Mouse (Mus musculus) midbrain, embryonic 14.5 days (tissue): Measurements from ENCODE around the gene Trib2. TPM values are rescaled to one million over a fixed set of nuclear protein-coding genes. Genes with fewer than 3 reads are reported as not detected.

Source experiments
- ATAC-seq: fragments of 200-750 bp; cut with Nextera tagmentation; 2 replicates; pipeline ENCODE4 v1.8.0; 2017; ENCODE audit warnings: moderate number of reproducible peaks, moderate library complexity; ENCODE audit not compliant: low FRiP score, low TSS enrichment
- DNase-seq: peaks from one replicate; pipeline ENCODE4 v3.0.0-alpha.2; 2015
- H3K27ac ChIP-seq: fragments of 300-500 bp; sonication (generic); replicated peaks from 2 replicates; pipeline ENCODE4 v1.5.1; 2014; ENCODE audit warnings: mild to moderate bottlenecking, low read depth, low read length, moderate library complexity
- H3K27me3 ChIP-seq: fragments of 300-500 bp; sonication (generic); 2 replicates; pipeline ENCODE4 v1.6.1; 2014; ENCODE audit warnings: low read length, control low read depth, mixed read lengths; ENCODE audit not compliant: control insufficient read depth, insufficient read depth
- H3K36me3 ChIP-seq: fragments of 300-500 bp; sonication (generic); 2 replicates; pipeline ENCODE4 v1.6.1; 2014; ENCODE audit warnings: low read length, control low read depth; ENCODE audit not compliant: control insufficient read depth, insufficient read depth
- H3K4me1 ChIP-seq: fragments of 300-500 bp; sonication (generic); 2 replicates; pipeline ENCODE4 v1.6.1; 2014; ENCODE audit warnings: mild to moderate bottlenecking, antibody characterized with exemption, low read length, control low read depth; ENCODE audit not compliant: control insufficient read depth, insufficient read depth
- H3K4me2 ChIP-seq: fragments of 300-500 bp; sonication (generic); 2 replicates; pipeline ENCODE4 v1.6.1; 2014; ENCODE audit warnings: mild to moderate bottlenecking, low read length, moderate library complexity
- H3K4me3 ChIP-seq: fragments of 300-500 bp; sonication (generic); replicated peaks from 2 replicates; pipeline ENCODE4 v1.5.1; 2014; ENCODE audit warnings: low read depth, low read length
- H3K9ac ChIP-seq: fragments of 300-500 bp; sonication (generic); replicated peaks from 2 replicates; pipeline ENCODE4 v1.6.1; 2014; ENCODE audit warnings: mild to moderate bottlenecking, low read length, moderate library complexity
- H3K9me3 ChIP-seq: fragments of 300-500 bp; sonication (generic); 2 replicates; pipeline ENCODE4 v1.6.1; 2016; ENCODE audit warnings: low read length, control low read depth, mixed read lengths; ENCODE audit not compliant: control insufficient read depth
- WGBS: fragments of 180-500 bp; shearing (Covaris S2); extraction: QIAGEN DNeasy Blood & Tissue Kit; methylation state at CpG from one replicate; pipeline ENCODE4 v1.1.7; 2014; 5-methylcytosine and 5-hydroxymethylcytosine counted together
- polyA plus RNA-seq: library from polyadenylated mRNA; unstranded; fragments of >200 nt; fragmentation: Nextera tagmentation; extraction: Ambion mirVana; gene quantifications from 2 replicates; pipeline ENCODE4 v1.2.1, GENCODE M21; 2014

Trib2 gene
- polyA plus RNA-seq, 1 experiment from 2014 or later = 167 TPM

DNA sequence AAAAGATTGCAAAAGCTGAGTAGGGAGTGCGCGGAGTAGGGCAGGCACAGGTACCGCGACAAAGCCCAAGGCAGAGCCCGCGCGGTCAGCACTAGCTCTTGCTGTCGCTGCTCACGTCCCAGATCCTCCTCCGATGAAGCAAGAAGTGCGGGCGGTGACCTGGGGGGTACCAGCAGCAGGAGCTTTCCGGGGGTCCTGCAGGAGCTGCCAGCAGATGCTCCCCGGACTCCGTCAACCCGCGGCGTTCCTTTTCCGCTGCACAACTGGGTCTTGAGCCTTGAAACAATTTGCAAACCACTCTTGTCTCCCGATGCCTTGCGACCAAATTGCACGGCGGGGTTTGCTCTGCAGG is 492 bp downstream of the Trib2 start:
- ATAC-seq (peak; percentile 21), DNase-seq (no peak)
- H3K27ac ChIP-seq = peak overlapping the region; percentile 98
- peak overlapping the region; percentile 78 for H3K4me2 ChIP-seq
- WGBS = under 1% methylated on average over 23 of the region's 23 CpGs
- H3K9me3 ChIP-seq = no peaks in the 10 kb centered on the region
- no peaks in the 10 kb centered on the region for H3K27me3 ChIP-seq
- H3K4me1 ChIP-seq = peaks cover 8% of the 10 kb centered on the region
- H3K4me3 ChIP-seq = peak overlapping the region; percentile 93
- no peaks in the 10 kb centered on the region for H3K36me3 ChIP-seq
- H3K9ac ChIP-seq = peak overlapping the region; percentile 99

DNA sequence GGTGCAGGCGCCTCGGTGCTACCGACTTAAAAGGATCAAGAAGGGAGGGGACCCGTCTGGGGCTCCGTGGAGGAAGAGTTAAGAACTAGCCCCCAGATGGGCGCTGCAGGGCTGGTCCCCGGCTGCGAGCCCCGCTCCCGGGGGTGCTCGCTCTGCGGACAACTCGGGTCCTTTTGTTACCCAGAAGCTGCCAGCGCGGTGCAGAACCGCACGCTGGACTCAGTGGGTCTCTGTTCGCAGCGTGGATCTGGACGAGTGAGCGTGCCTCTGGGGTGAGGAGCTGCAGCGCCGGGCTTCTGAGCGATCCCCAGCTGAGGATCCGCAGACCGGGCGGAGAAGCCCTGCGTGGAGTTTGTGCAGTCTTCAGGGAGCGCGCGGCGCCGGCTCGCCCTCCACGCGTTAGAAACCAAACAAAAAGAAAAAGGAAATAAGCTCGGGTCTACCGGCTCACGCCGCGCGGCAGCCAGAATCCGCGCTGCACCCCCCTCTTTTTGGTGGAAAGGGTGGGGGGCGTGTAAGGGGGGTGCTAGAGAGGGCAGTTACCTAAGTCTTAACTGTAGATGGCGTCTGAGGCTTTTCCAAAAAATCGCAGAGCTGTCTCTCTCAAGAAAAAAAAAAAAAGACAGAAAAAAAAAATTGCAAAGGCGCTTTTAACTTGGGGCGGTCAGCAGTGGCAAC is 1.0 kb downstream of the Trib2 start:
- Histone ChIP-seq H3K27me3 (no peaks in the 10 kb centered on the region), H3K4me3 (peak overlapping the region; percentile 93), H3K36me3 (no peaks in the 10 kb centered on the region), H3K9ac (peak overlapping the region; percentile 99), H3K4me1 (peaks cover 13% of the 10 kb centered on the region), H3K4me2 (peak overlapping the region; percentile 78), H3K9me3 (no peaks in the 10 kb centered on the region), H3K27ac (peak overlapping the region; percentile 98)
- WGBS = under 1% methylated on average over 49 of the region's 49 CpGs
- peak; percentile 91 for DNase-seq
- ATAC-seq = peak; percentile 57

DNA sequence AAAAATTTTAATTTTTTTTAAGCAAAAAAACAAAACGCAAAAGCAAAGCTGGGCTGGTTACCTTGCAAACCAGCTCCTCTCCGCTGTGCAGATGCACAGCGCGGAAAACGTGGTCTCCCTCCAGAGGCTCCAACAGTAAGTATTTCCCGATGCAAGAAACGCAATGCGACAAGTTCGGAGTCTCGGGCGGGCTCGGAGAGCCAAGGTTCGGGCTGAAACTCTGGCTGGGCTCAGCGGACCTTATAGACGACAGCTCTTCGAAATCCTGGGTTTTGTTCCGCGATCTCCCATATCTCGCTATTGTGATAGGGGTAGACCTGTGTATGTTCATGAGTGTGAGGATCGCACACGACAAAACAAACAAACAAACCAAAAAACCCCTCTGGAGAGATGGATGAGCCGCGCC is 1.5 kb downstream of the Trib2 start:
- ATAC-seq (0 out of 2 replicates have a peak, but pooled peaks have one; percentile 0), DNase-seq (peak; percentile 81)
- H3K27me3 ChIP-seq = no peaks in the 10 kb centered on the region
- H3K9me3 ChIP-seq = no peaks in the 10 kb centered on the region
- H3K4me2 ChIP-seq = peak overlapping the region; percentile 78
- H3K9ac ChIP-seq = peak overlapping the region; percentile 99
- no peaks in the 10 kb centered on the region for H3K36me3 ChIP-seq
- H3K4me1 ChIP-seq = peaks cover 19% of the 10 kb centered on the region
- under 1% methylated on average over 23 of the region's 23 CpGs for WGBS
- H3K4me3 ChIP-seq = peak overlapping the region; percentile 93
- H3K27ac ChIP-seq = peak overlapping the region; percentile 98

DNA sequence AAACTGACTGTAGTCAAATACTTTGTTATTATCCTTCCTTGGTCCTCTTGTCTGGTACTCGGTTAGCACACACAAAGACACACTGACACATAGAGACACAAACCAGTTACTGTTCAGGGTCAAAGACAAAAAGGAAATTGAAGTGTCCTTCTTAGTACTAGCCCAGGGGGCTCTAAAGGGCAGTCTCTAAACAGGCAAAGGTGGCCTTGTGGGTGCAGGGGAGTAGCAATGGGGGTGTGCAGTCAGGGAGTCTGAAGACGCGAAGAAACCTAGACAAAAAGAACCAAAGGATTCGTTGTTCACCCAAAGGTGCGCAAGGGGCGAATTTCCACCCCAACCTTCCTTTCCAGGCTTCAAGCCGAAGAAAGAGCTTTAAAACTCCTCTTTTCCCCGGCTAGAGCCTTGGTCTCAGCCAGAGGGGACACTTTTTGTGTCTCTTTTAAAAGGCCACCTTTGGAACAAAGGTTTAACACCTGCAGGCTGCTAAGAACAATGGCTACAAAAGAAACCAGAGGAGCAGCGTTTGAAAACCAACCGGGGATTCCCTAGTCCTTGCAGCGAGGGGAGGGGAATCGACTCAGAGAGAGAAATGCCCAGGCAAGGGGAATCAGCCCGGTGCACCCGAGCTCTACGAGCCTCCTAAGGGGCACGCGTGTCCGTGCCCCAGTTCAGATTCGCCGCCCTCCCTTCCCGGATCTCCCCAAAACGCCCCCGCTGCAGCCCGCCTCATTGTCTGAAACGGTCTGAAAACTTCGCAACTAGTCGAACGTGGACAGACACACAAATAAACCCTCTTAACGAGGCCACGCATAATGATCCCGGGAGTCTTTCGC is 2.3 kb downstream of the Trib2 start:
- peak overlapping the region; percentile 78 for H3K4me2 ChIP-seq
- H3K9ac ChIP-seq = peak overlapping the region; percentile 99
- DNase-seq (peak; percentile 76), ATAC-seq (no peak)
- H3K27me3 ChIP-seq = no peaks in the 10 kb centered on the region
- H3K36me3 ChIP-seq = peaks cover 3% of the 10 kb centered on the region; the same call in 1 of the 2 replicates
- H3K9me3 ChIP-seq = no peaks in the 10 kb centered on the region
- peaks cover 26% of the 10 kb centered on the region for H3K4me1 ChIP-seq
- H3K27ac ChIP-seq = peak overlapping the region; percentile 98
- peak overlapping the region; percentile 93 for H3K4me3 ChIP-seq
- under 1% methylated on average over 32 of the region's 32 CpGs for WGBS

DNA sequence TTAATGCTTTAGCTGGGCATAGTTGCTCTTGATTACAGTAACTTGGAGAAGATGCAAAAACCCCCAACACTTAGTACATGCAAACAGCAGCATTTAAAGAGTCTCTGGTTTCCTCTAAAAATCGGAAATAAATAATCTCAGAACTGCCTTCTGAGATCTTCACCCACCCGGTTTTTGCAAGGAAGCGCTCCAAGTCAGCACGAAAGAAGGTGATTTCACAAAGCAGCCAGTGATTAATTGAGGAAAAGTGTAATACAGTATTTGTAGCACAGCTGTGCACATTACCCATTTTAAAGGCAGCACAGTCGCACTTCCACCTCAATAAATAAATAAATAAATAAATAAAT is 2.9 kb downstream of the Trib2 start:
- Histone ChIP-seq H3K4me3 (peak overlapping the region; percentile 93), H3K9ac (peak overlapping the region; percentile 99), H3K9me3 (no peaks in the 10 kb centered on the region), H3K36me3 (peaks cover 7% of the 10 kb centered on the region; the same call in 1 of the 2 replicates), H3K27ac (peak overlapping the region; percentile 98), H3K4me1 (peaks cover 29% of the 10 kb centered on the region), H3K4me2 (peak overlapping the region; percentile 78), H3K27me3 (no peaks in the 10 kb centered on the region)
- 4% methylated on average over 5 of the region's 5 CpGs for WGBS
- DNase-seq (no peak), ATAC-seq (no peak)

DNA sequence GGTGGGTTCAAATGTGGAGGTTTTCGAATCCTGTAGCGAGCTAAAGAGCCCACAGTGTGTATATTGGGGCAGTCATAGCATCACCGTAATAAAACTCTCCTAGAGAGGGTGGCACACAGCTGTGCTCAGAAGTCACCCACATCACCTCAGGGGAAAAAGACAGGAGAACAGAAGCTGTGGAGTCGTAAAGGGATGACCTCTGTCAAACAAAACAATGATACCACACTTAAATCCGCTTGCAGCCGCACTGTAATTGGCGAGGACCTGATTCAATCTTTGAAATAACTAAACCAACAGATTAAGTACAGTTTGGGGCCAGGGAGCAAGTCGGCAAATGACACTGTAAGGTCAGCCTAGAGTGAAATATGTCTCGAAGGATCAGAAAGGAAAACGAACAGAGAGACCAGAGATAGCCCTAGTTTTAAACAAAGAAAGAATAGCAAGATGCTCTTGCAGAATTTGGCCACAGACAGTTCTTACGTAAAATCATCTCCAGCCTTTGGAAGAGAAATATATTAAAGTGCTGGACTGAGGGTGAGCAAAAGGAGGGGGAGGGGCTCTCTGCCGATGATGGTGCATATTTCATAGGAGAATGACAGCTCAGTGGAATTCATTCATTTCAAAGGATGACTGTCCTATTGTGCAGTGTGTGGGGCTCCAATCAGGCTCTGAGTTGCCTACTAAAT is 3.4 kb downstream of the Trib2 start:
- peak overlapping the region; percentile 98 for H3K27ac ChIP-seq
- H3K9me3 ChIP-seq = no peaks in the 10 kb centered on the region
- H3K4me2 ChIP-seq = peak overlapping the region; percentile 78
- WGBS = 9% methylated on average over 12 of the region's 12 CpGs
- H3K9ac ChIP-seq = peak overlapping the region; percentile 99
- no peaks in the 10 kb centered on the region for H3K27me3 ChIP-seq
- peaks cover 32% of the 10 kb centered on the region for H3K4me1 ChIP-seq
- H3K36me3 ChIP-seq = peaks cover 12% of the 10 kb centered on the region
- ATAC-seq (no peak), DNase-seq (peak; percentile 84)
- peak overlapping the region; percentile 93 for H3K4me3 ChIP-seq

DNA sequence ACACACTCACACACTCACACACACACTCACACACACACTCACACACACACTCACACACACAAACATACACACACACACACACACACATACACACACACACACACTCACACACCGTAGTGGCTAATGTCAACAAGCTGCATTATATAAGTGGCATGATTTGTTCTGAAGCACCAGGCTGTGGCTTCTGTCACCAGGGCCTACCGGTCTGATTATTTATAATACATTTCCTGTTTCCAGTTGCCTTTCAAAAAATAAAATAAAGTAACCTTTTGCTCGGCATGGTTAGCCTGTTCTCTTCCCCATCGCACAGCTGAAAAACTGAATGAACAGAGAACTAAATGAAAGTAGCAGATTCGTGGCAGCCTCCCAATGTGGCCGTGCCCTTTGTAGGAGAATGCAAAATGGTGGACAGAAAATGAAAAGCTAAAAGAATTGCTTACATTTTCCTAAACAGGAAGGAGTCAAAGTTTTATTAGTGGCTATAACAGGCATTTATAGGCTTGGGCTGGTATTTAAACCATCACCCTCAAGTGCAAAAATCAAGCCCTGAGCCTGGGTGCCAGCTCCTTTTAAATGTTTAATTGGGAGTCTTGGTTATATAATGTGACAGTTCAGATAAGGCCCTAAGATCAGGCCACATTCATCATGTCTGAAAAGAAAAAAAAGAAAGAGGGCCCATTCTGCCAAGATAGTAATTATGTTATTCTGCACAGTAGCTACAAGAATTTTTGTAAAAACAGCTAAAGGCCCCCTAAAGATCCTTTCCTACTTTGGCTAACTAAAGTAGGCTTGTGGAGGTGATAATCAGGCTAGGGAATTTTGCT is 4.4 kb downstream of the Trib2 start:
- peaks cover 19% of the 10 kb centered on the region for H3K36me3 ChIP-seq
- H3K4me2 ChIP-seq = peak overlapping the region; percentile 78
- DNase-seq = peak; percentile 39
- no peaks in the 10 kb centered on the region for H3K27me3 ChIP-seq
- ATAC-seq = no peak
- WGBS = 43% methylated on average over 6 of the region's 6 CpGs
- H3K4me3 ChIP-seq = peak overlapping the region; percentile 93
- peak overlapping the region; percentile 98 for H3K27ac ChIP-seq
- no peaks in the 10 kb centered on the region for H3K9me3 ChIP-seq
- peak overlapping the region; percentile 99 for H3K9ac ChIP-seq
- H3K4me1 ChIP-seq = peaks cover 31% of the 10 kb centered on the region

DNA sequence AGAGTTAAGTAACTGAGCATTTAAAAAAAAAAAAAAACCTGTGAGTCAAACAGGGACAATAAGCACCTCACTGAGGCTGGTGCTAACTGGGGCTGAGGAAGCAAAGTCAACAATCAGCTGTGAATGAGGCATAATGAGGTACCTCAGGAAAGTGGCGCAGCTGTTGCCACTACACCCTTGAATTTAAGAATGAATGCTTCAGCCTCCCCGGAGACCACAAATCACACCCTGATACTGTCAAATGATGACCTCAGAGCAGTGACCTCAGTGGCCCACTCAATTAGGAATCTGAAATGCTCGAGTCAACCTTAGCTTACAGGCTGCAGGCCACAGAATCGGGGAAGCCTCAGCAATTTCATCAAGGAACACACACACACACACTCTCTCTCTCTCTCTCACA is 5.0 kb downstream of the Trib2 start:
- DNase-seq (peak; percentile 69), ATAC-seq (no peak)
- peaks cover 26% of the 10 kb centered on the region for H3K36me3 ChIP-seq
- H3K27ac ChIP-seq = peak overlapping the region; percentile 98
- no peaks in the 10 kb centered on the region for H3K9me3 ChIP-seq
- no peaks in the 10 kb centered on the region for H3K27me3 ChIP-seq
- 7% methylated on average over 4 of the region's 4 CpGs for WGBS
- H3K9ac ChIP-seq = peak overlapping the region; percentile 99
- H3K4me2 ChIP-seq = peak overlapping the region; percentile 78
- peak overlapping the region; percentile 93 for H3K4me3 ChIP-seq
- peaks cover 29% of the 10 kb centered on the region for H3K4me1 ChIP-seq
